Mouse (Mus musculus) cerebellum, adult 9-10 months (tissue): Measurements from ENCODE around the gene Milr1.
A peak's percentile ranks its signal among the peaks of the same experiment; 100 is the strongest.
"Not testable (repeated sequence)": the region's sequence is repeated elsewhere in the genome, so short reads cannot be mapped to it uniquely, and the experiment has no call there.

Experiments
- DNase-seq: peaks from one replicate; pipeline ENCODE4 v3.0.0; 2022

The Milr1 gene

GRCm38 (mm10) chr11:106751039-106752018 lies at the start of gene Milr1:
TSS of gene Milr1 (plus strand) at chr11:106751226.
- no peak for DNase-seq

GRCm38 (mm10) chr11:106701589-106701988 lies 49.4 kb upstream of the Milr1 start:
- no peak for DNase-seq

GRCm38 (mm10) chr11:106702584-106702983 lies 48.4 kb upstream of the Milr1 start:
- DNase-seq: no peak

GRCm38 (mm10) chr11:106703931-106704330 lies 47.1 kb upstream of the Milr1 start:
- DNase-seq: no peak

GRCm38 (mm10) chr11:106704399-106705111 lies 46.5 kb upstream of the Milr1 start:
- DNase-seq: no peak

GRCm38 (mm10) chr11:106706212-106706611 lies 44.8 kb upstream of the Milr1 start:
- no peak for DNase-seq

GRCm38 (mm10) chr11:106707085-106707484 lies 43.9 kb upstream of the Milr1 start:
- DNase-seq: no peak

- no peak for DNase-seq
Measured at GRCm38 (mm10) chr11:106707866-106708265, 43.2 kb upstream of the Milr1 start.

- DNase-seq: no peak
Measured at GRCm38 (mm10) chr11:106709227-106709985, 41.6 kb upstream of the Milr1 start.

- no peak for DNase-seq
Measured at GRCm38 (mm10) chr11:106710789-106711188, 40.2 kb upstream of the Milr1 start.

- no peak for DNase-seq
Measured at GRCm38 (mm10) chr11:106715066-106715465, 36.0 kb upstream of the Milr1 start.

GRCm38 (mm10) chr11:106716568-106716967 lies 34.5 kb upstream of the Milr1 start:
- no peak for DNase-seq

GRCm38 (mm10) chr11:106720379-106720778 lies 30.6 kb upstream of the Milr1 start:
- no peak for DNase-seq

GRCm38 (mm10) chr11:106722831-106723361 lies 28.1 kb upstream of the Milr1 start:
- DNase-seq: no peak

GRCm38 (mm10) chr11:106723611-106724125 lies 27.4 kb upstream of the Milr1 start:
- peak; percentile 12 for DNase-seq

- DNase-seq: no peak
Measured at GRCm38 (mm10) chr11:106724176-106724915, 26.7 kb upstream of the Milr1 start.

- not testable (repeated sequence) for DNase-seq
Measured at GRCm38 (mm10) chr11:106724916-106725235, 26.1 kb upstream of the Milr1 start.

GRCm38 (mm10) chr11:106727967-106728366 lies 23.1 kb upstream of the Milr1 start:
- DNase-seq: no peak

GRCm38 (mm10) chr11:106728402-106729366 lies 22.3 kb upstream of the Milr1 start:
- no peak for DNase-seq

GRCm38 (mm10) chr11:106729656-106730055 lies 21.4 kb upstream of the Milr1 start:
- DNase-seq: no peak

GRCm38 (mm10) chr11:106730714-106731113 lies 20.3 kb upstream of the Milr1 start:
- DNase-seq: no peak
